Mouse (Mus musculus): ENCODE results near the gene Aqp1.

DNA sequence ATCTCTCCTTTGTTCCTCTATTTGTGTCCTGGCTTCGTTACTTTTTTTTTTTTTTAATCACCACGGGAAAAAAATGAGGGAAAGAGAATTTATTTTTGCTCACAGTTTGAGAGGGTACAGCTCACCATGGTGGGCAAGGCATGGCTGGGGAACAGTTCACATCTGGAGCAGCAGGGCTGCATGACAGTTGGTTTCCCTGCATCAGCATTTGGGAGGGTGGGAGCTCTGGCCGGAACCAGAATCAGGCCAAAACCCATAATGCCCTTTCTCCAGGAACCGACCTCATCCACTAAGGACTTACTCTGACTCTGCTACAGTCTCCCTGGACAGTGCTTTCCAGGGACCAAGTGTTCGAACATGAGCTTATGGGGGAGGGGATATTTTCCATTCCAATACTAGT lies 53.1 kb downstream of the Aqp1 start:
- TF ChIP-seq POLR2A (IDR thresholded peaks at IDR 0.05; ENCODE audit: low read depth, low read length) (no peak), CTCF (conservative IDR thresholded peaks at IDR 0.05; ENCODE audit: insufficient read depth, insufficient read length, low read depth, low read length) (no peak)
